Mouse (Mus musculus): ENCODE measurements around the gene Ccdc114. TPM values are rescaled to one million over a fixed set of nuclear protein-coding genes. Genes with fewer than 3 reads are reported as not detected.
A peak's percentile ranks its signal among the peaks of the same experiment; 100 is the strongest.
"Not testable (repeated sequence)": the region's sequence is repeated elsewhere in the genome, so short reads cannot be mapped to it uniquely, and the experiment has no call there.

The Ccdc114 gene
- total and polyA plus RNA-seq, 2 experiments from 2014 or later = 7.5 to 7.8 TPM

DNA sequence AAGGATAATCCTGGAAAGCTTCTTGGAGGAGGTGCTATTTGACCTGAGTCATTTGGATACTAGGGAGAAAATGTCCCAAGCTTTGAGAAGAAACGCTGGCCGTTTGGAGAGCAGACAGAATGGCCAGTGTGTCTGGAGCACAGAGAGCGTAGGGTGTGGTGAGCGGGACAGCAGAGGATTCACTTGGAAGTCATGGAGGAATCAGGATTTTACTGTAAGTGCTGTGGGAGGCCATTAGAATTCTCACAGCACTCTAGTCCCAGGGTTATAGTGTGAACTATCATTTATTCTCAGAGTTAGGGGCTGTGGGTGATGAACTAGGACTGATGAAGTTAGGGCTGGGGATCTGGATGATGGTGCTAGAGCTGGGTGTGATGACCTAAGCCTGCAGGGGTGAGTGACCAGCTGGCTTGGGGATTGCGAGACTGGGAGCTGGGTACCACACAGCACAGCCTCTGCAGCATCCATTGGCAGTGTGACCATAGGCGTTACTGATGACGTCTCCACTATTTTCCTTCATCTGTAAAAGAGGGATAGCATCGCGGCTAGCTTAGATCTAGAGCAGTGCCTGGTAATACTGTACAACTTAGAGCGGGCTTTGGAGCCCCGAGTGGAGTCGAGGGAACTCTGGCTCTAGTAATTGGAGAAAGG lies 1.8 kb upstream of the Ccdc114 start:
- no peak for DNase-seq (ENCODE audit: low spot score)

DNA sequence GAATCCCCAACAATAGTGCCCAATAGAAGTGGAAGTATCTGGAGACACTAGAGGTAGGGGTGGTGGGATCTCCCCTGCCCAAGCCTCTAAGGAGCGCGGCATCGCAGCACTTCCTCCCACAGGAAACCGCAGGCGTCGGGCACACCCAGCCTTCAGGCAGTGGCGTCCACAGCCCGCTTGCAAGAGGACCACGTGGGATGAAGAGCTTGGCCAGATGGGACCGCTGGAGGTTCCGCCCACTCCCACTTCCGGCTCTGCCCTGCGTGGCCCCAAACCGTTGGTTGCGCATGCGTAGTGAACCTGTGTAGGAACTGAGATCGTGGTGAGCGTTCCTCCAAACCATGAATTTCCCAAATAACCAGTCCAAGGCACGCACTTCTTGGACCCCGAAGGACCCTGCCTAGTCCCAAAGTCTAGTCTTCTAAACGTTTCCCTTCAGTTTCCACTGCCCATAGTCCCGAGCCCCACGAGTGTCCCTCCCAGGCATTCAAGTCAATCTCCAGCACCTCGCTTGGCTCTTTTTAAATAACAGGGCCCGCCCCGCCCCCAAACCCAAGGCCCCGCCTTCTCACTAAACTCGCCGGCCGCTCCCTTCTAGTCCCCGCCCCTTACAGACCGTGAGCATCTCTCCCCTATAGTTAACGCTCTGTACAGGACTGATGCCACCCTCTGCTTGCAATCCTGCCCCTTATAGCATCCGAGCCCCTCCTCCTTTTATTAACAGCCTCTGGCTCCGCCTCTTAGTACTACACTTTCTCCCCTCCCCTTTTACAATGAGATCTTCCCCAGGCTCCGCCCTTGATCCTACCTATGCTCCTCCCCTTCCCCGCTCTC lies 727 bp upstream of the Ccdc114 start:
- no peak for TF ChIP-seq CTCF (IDR thresholded peaks at IDR 0.05; ENCODE audit: low read depth)
- Histone ChIP-seq H3K36me3 (ENCODE audit: insufficient read depth, low read length) (no peaks in the 10 kb centered on the region), H3K9ac (replicated peaks; ENCODE audit: low read length) (peak overlapping the region; percentile 53), H3K27ac (peak overlapping the region; percentile 87), H3K4me1 (ENCODE audit: insufficient read depth, low read length) (peaks cover 5% of the 10 kb centered on the region; the same call in 1 of the 2 replicates), H3K9me3 (ENCODE audit: low read length) (0 out of 2 replicates have a peak, but pooled peaks cover 2% of the 10 kb centered on the region), H3K4me2 (ENCODE audit: low read depth, low read length) (peak overlapping the region; percentile 74), H3K4me3 (ENCODE audit: low read length) (peak overlapping the region; percentile 45), H3K27me3 (ENCODE audit: insufficient read depth, low read length) (0 out of 2 replicates have a peak, but pooled peaks cover 2% of the 10 kb centered on the region)
- ATAC-seq (peak; percentile 89), DNase-seq (ENCODE audit: low spot score) (peak; percentile 98)
- under 1% methylated on average over 37 of the region's 37 CpGs for WGBS

More for the DNA sequence above, 1.8 kb upstream of the Ccdc114 start:
- Histone ChIP-seq H3K27ac (peak overlapping the region; percentile 87; the same call in 1 of the 2 replicates), H3K9me3 (ENCODE audit: low read length) (no peaks in the 10 kb centered on the region), H3K9ac (replicated peaks; ENCODE audit: low read length) (no peak overlapping the region), H3K4me2 (ENCODE audit: low read depth, low read length) (no peak overlapping the region; the same call in 1 of the 2 replicates), H3K36me3 (ENCODE audit: insufficient read depth, low read length) (no peaks in the 10 kb centered on the region), H3K4me1 (ENCODE audit: insufficient read depth, low read length) (peaks cover 11% of the 10 kb centered on the region), H3K4me3 (ENCODE audit: low read length) (no peak overlapping the region), H3K27me3 (ENCODE audit: insufficient read depth, low read length) (no peaks in the 10 kb centered on the region)
- no peak for ATAC-seq
- TF ChIP-seq CTCF (IDR thresholded peaks at IDR 0.05; ENCODE audit: low read depth) = no peak
- 84% methylated on average over 12 of the region's 12 CpGs for WGBS

DNA sequence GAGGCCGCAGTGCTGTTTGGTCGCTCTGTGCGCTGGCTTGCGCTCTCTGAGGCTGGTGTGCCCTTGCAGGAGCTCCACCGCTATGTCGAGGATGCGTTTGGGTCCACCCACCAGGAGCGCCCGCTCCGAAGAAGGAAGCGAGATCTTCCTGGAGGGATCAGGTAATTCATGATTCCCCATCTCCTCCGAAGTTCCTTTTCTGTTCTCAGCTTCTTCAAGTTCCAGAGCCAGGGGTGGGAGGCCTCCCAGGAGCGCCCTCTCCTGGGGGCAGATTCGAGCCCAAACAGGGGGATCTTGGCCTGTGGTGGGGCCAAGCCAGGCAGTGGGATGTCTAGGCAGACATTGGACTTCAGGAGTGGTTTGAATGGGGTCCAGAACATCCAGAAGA lies 551 bp downstream of the Ccdc114 start:
- 0 out of 2 replicates have a peak, but pooled peaks cover 3% of the 10 kb centered on the region for H3K27me3 ChIP-seq (ENCODE audit: insufficient read depth, low read length)
- peaks cover 5% of the 10 kb centered on the region; the same call in 1 of the 2 replicates for H3K4me1 ChIP-seq (ENCODE audit: insufficient read depth, low read length)
- peak overlapping the region; percentile 74 for H3K4me2 ChIP-seq (ENCODE audit: low read depth, low read length)
- peak; percentile 45 for TF ChIP-seq CTCF (IDR thresholded peaks at IDR 0.05; ENCODE audit: low read depth)
- peak overlapping the region; percentile 45 for H3K4me3 ChIP-seq (ENCODE audit: low read length)
- H3K9me3 ChIP-seq (ENCODE audit: low read length) = 0 out of 2 replicates have a peak, but pooled peaks cover 2% of the 10 kb centered on the region
- no peak for DNase-seq (ENCODE audit: low spot score)
- no peak for ATAC-seq
- no peak overlapping the region for H3K9ac ChIP-seq (replicated peaks; ENCODE audit: low read length)
- H3K27ac ChIP-seq = peak overlapping the region; percentile 4; the same call in 1 of the 2 replicates
- 17% methylated on average over 14 of the region's 14 CpGs for WGBS
- H3K36me3 ChIP-seq (ENCODE audit: insufficient read depth, low read length) = no peaks in the 10 kb centered on the region

DNA sequence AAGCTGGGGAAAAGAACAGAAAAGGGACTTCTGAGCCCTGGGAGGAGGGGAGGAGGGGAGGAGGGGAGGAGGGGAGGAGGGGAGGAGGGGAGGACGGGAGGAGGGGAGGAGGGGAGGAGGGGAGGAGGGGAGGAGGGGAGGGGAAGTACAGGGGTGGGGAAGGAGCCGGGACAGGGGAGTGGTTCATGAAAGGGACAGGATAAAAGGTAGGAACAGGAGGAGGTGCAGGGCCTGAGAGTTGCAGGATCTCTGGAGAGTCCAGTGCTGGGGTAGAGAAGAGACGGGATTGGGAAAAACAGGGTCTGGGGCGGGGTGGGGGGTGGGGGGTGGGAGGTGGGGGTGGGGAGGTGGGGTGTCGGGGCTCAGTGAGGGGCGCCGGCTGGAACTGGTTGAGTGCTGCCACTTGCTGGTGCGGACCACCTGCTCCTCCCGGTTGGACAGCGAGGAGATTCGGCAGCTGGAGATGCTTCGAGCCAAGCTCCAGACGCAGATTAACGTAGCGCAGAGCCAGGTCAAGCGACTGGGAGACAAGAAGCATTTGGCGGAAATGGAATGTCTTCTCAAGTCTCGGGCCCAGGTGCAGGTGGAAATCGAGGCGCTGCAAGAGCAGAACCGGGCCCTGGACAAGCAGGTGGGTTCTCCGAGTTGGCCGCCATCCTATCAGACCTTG lies 4.9 kb downstream of the Ccdc114 start:
- TF ChIP-seq CTCF (IDR thresholded peaks at IDR 0.05; ENCODE audit: low read depth) = no peak
- DNase-seq (ENCODE audit: low spot score) = peak; percentile 51
- 15% methylated on average over 17 of the region's 23 CpGs for WGBS
- H3K9ac ChIP-seq (replicated peaks; ENCODE audit: low read length) = no peak overlapping the region
- H3K27ac ChIP-seq = no peak overlapping the region
- no peak overlapping the region for H3K4me3 ChIP-seq (ENCODE audit: low read length)
- H3K4me1 ChIP-seq (ENCODE audit: insufficient read depth, low read length) = peaks cover 2% of the 10 kb centered on the region; the same call in 1 of the 2 replicates
- H3K27me3 ChIP-seq (ENCODE audit: insufficient read depth, low read length) = 0 out of 2 replicates have a peak, but pooled peaks cover 3% of the 10 kb centered on the region
- peak overlapping the region; percentile 35 for H3K4me2 ChIP-seq (ENCODE audit: low read depth, low read length)
- H3K36me3 ChIP-seq (ENCODE audit: insufficient read depth, low read length) = no peaks in the 10 kb centered on the region
- 0 out of 2 replicates have a peak, but pooled peaks cover 5% of the 10 kb centered on the region for H3K9me3 ChIP-seq (ENCODE audit: low read length)
- peak; percentile 18; the same call in 1 of the 2 replicates for ATAC-seq

DNA sequence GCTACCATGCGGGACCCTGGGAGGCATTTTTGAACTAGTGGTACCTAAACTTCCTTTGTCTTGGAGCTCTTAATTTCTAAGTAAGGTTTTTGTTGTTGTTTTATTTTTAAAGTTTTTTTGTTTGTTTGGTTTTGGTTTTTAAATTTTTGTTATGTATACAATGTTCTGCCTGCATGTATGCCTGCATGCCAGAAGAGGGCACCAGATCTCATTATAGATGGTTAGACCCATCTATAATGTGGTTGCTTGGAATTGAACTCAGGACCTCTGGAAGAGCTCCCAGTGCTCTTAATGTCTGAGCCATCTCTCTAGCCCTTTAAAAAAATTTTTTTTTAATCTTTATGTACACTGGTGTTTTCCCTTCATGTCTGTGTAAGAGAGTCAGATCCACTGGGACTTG lies 5.8 kb downstream of the Ccdc114 start:
- Histone ChIP-seq H3K4me1 (ENCODE audit: insufficient read depth, low read length) (no peaks in the 10 kb centered on the region), H3K4me2 (ENCODE audit: low read depth, low read length) (no peak overlapping the region), H3K9ac (replicated peaks; ENCODE audit: low read length) (no peak overlapping the region), H3K27ac (no peak overlapping the region), H3K36me3 (ENCODE audit: insufficient read depth, low read length) (no peaks in the 10 kb centered on the region), H3K4me3 (ENCODE audit: low read length) (no peak overlapping the region), H3K9me3 (ENCODE audit: low read length) (0 out of 2 replicates have a peak, but pooled peaks cover 5% of the 10 kb centered on the region), H3K27me3 (ENCODE audit: insufficient read depth, low read length) (0 out of 2 replicates have a peak, but pooled peaks cover 3% of the 10 kb centered on the region)
- 81% methylated on average over 1 of the region's 1 CpGs for WGBS
- DNase-seq (ENCODE audit: low spot score) (no peak), ATAC-seq (no peak)
- TF ChIP-seq CTCF (IDR thresholded peaks at IDR 0.05; ENCODE audit: low read depth) = peak; percentile 38

DNA sequence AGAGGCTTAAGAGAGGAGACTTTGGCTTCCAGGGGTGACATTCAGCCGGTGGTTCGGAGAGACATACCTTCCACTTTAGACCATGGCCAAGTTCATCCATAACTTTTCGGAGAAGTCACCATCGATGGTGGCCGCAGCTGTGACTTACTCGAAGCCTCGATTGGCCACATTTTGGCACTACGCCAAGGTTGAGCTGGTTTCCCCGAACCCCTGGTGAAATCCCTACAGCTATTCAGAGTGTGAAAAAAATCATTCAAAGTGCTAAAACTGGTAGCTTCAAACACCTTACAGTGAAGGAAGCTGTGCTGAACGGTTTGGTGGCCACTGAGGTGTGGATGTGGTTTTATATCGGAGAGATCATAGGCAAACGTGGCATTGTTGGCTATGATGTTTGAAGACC lies 9.9 kb downstream of the Ccdc114 start:
- not testable (repeated sequence) for H3K9me3 ChIP-seq (ENCODE audit: low read length); H3K4me3 ChIP-seq (ENCODE audit: low read length); H3K4me2 ChIP-seq (ENCODE audit: low read depth, low read length); H3K27ac ChIP-seq; H3K4me1 ChIP-seq (ENCODE audit: insufficient read depth, low read length); DNase-seq (ENCODE audit: low spot score); ATAC-seq; H3K27me3 ChIP-seq (ENCODE audit: insufficient read depth, low read length); H3K9ac ChIP-seq (replicated peaks; ENCODE audit: low read length); H3K36me3 ChIP-seq (ENCODE audit: insufficient read depth, low read length)
- WGBS = 81% methylated on average over 12 of the region's 12 CpGs

Data from hindbrain, postnatal 0 days (tissue).